Mouse (Mus musculus): ENCODE results near the gene Dlgap5. TPM values are rescaled to one million over a fixed set of nuclear protein-coding genes. Genes with fewer than 3 reads are reported as not detected.

The Dlgap5 gene
- total and polyA plus RNA-seq, 3 experiments: 48.9 to 62.9 (median 53.5) TPM

DNA sequence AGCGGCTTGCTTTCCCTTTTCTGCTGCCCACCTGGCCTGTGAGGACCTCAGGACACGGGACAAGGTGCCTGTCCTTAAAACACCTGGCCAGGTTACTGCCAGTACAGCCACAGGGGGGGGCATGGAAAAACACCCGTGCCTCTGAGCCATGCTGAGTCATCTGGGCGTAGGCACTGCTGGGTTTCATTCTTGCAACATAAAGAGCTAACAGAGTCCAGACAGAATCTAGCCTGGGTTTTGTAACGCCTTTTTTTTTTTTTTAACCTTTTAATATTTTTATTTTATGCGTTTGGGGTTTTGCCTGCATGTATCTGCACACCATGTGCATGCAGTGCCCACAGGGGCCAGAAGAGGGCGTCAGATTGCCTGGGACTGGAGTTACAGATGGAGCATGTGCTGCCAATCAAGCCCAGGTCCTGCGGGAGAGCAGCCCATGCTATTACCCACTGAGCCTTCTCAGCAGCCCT is 64.1 kb downstream of the Dlgap5 start:
- H3K79me2 ChIP-seq (replicated peaks; ENCODE audit: control insufficient read depth, extremely low read depth, insufficient read depth, poor library complexity, severe bottlenecking): no peaks in the 10 kb centered on the region
- in situ Hi-C loops (cut with MboI; ENCODE audit: low pct_ligation_motif_present, low pct_unique_long_range_greater_than_20kb, low sequenced_read_pairs) (no loop called here), dilution Hi-C loops (cut with MboI; ENCODE audit: extremely low pct_ligation_motif_present, extremely low pct_unique_long_range_greater_than_20kb, low sequenced_read_pairs) (no loop called here)
- no peak overlapping the region for H3K4me3 ChIP-seq (replicated peaks in 1 of 3; ENCODE audit: low read depth in 2 of 3, low read length in 2 of 3, poor library complexity in 1 of 3)
- H3K36me3 ChIP-seq (replicated peaks in 1 of 2; ENCODE audit: control insufficient read depth in 1 of 2, insufficient read depth in 1 of 2, low read length in 1 of 2): no peaks in the 10 kb centered on the region
- peak; percentile 18 for DNase-seq (ENCODE audit: extremely low read depth)
- no peak overlapping the region for H3K27ac ChIP-seq (ENCODE audit: insufficient read depth, low read depth)
- no peaks in the 10 kb centered on the region for H3K27me3 ChIP-seq (replicated peaks)
- no peak overlapping the region for H3K4me2 ChIP-seq (ENCODE audit: insufficient read depth, low read depth, poor library complexity, severe bottlenecking)
- no peak; the same call in 1 of the 2 replicates for TF ChIP-seq RAD21 (IDR thresholded peaks at IDR 0.05; ENCODE audit: low read depth, low read length)
- TF ChIP-seq BHLHE40 (IDR thresholded peaks at IDR 0.05; ENCODE audit: low read depth, low read length): peak; percentile 41; the same call in 1 of the 2 replicates
- peak; percentile 22; the same call in 1 of the 2 replicates for TF ChIP-seq ETS1 (conservative IDR thresholded peaks at IDR 0.05; ENCODE audit: low read depth, low read length)
- 0 out of 2 replicates have a peak, but pooled peaks have one; percentile 50 for TF ChIP-seq MYC (IDR thresholded peaks at IDR 0.05; ENCODE audit: low read depth, low read length)
- 0 out of 2 replicates have a peak, but pooled peaks have one; percentile 49 for TF ChIP-seq MAFK (IDR thresholded peaks at IDR 0.05; ENCODE audit: insufficient replicate concordance, low read length)
- peak; percentile 67; the same call in 1 of the 2 replicates for TF ChIP-seq EP300 (IDR thresholded peaks at IDR 0.05; ENCODE audit: low read length)
- no peak for TF ChIP-seq IRF4 (IDR thresholded peaks at IDR 0.05; ENCODE audit: low read depth, low read length)
- no peak for TF ChIP-seq CHD1 (IDR thresholded peaks at IDR 0.05; ENCODE audit: low read depth, low read length)
- TF ChIP-seq E2F4 (IDR thresholded peaks at IDR 0.05; ENCODE audit: insufficient replicate concordance, low read depth, low read length): no peak
- TF ChIP-seq CTCF (conservative IDR thresholded peaks at IDR 0.05 in 1 of 2, IDR thresholded peaks at IDR 0.05 in 1 of 2; ENCODE audit: low read depth in 2 of 2, low read length in 2 of 2): peak; percentile 24 to 42; a peak in 3 of 4 replicates
- peak; percentile 60; the same call in 1 of the 2 replicates for TF ChIP-seq TCF12 (IDR thresholded peaks at IDR 0.05; ENCODE audit: low read depth, low read length)
- TF ChIP-seq MAZ (IDR thresholded peaks at IDR 0.05; ENCODE audit: low read depth, low read length): 0 out of 2 replicates have a peak, but pooled peaks have one; percentile 29
- TF ChIP-seq ZNF384 (IDR thresholded peaks at IDR 0.05; ENCODE audit: low read depth, low read length): peak; percentile 47
- H3K4me1 ChIP-seq (ENCODE audit: control insufficient read depth in 1 of 2, insufficient read depth in 2 of 2): peaks cover 0 to 20% of the 10 kb centered on the region in 2 experiments; a peak in 2 of 4 replicates
- H3K9me3 ChIP-seq (replicated peaks; ENCODE audit: low read length): no peaks in the 10 kb centered on the region
- H3K9ac ChIP-seq (ENCODE audit: insufficient read depth, low read depth): no peak overlapping the region

- Histone ChIP-seq H3K4me1 (ENCODE audit: control insufficient read depth in 1 of 2, insufficient read depth in 2 of 2) (peaks cover 0 to 18% of the 10 kb centered on the region in 2 experiments; a peak in 2 of 4 replicates), H3K4me3 (replicated peaks in 1 of 3; ENCODE audit: low read depth in 2 of 3, low read length in 2 of 3, poor library complexity in 1 of 3) (no peak overlapping the region), H3K9ac (ENCODE audit: insufficient read depth, low read depth) (no peak overlapping the region), H3K36me3 (replicated peaks in 1 of 2; ENCODE audit: control insufficient read depth in 1 of 2, insufficient read depth in 1 of 2, low read length in 1 of 2) (no peaks in the 10 kb centered on the region), H3K27me3 (replicated peaks) (no peaks in the 10 kb centered on the region), H3K4me2 (ENCODE audit: insufficient read depth, low read depth, poor library complexity, severe bottlenecking) (no peak overlapping the region), H3K79me2 (replicated peaks; ENCODE audit: control insufficient read depth, extremely low read depth, insufficient read depth, poor library complexity, severe bottlenecking) (no peaks in the 10 kb centered on the region), H3K9me3 (replicated peaks; ENCODE audit: low read length) (no peaks in the 10 kb centered on the region), H3K27ac (ENCODE audit: insufficient read depth, low read depth) (no peak overlapping the region)
- TF ChIP-seq CHD1 (IDR thresholded peaks at IDR 0.05; ENCODE audit: low read depth, low read length): no peak
- TF ChIP-seq ZNF384 (IDR thresholded peaks at IDR 0.05; ENCODE audit: low read depth, low read length): no peak
- no peak for TF ChIP-seq BHLHE40 (IDR thresholded peaks at IDR 0.05; ENCODE audit: low read depth, low read length)
- TF ChIP-seq RCOR1 (conservative IDR thresholded peaks at IDR 0.05; ENCODE audit: low read depth, low read length): no peak
- no peak for TF ChIP-seq CHD2 (IDR thresholded peaks at IDR 0.05; ENCODE audit: low read length)
- in situ Hi-C loops (cut with MboI; ENCODE audit: low pct_ligation_motif_present, low pct_unique_long_range_greater_than_20kb, low sequenced_read_pairs): no loop called here
- dilution Hi-C loops (cut with MboI; ENCODE audit: extremely low pct_ligation_motif_present, extremely low pct_unique_long_range_greater_than_20kb, low sequenced_read_pairs): no loop called here
- no peak for DNase-seq (ENCODE audit: extremely low read depth)
These were observed 65.0 kb downstream of the Dlgap5 start for GRCm38 (mm10) chr14:47353240-47353639.

All from CH12.LX (cell line).